Mouse (Mus musculus): Measurements from ENCODE around the gene Tmem191c. TPM values are rescaled to one million over a fixed set of nuclear protein-coding genes. Genes with fewer than 3 reads are reported as not detected.
"Not testable (repeated sequence)": the region's sequence is repeated elsewhere in the genome, so short reads cannot be mapped to it uniquely, and the experiment has no call there.

The Tmem191c gene
- 9.2 and 10.0 TPM in 2 replicates for total RNA-seq (2014; fragmentation: Nextera tagmentation)
- total RNA-seq (2017): 5.4 and 5.6 TPM in 2 replicates

GRCm38 (mm10) chr16:17275721-17276120, at the start of gene Tmem191c:
TSS of gene Tmem191c (plus strand) at chr16:17276077.
- no peak for ATAC-seq (replicated peaks; ENCODE audit: poor library complexity, severe bottlenecking)

- no peak for ATAC-seq (replicated peaks; ENCODE audit: poor library complexity, severe bottlenecking)
These were observed 49.4 kb upstream of the Tmem191c start for GRCm38 (mm10) chr16:17226496-17226895.

GRCm38 (mm10) chr16:17231523-17231922, 44.4 kb upstream of the Tmem191c start:
- not testable (repeated sequence) for ATAC-seq (replicated peaks; ENCODE audit: poor library complexity, severe bottlenecking)

GRCm38 (mm10) chr16:17232794-17233701, 42.8 kb upstream of the Tmem191c start, which contains the start of gene Hic2:
TSS of gene Hic2 (plus strand) at chr16:17233572.
- ATAC-seq (replicated peaks; ENCODE audit: poor library complexity, severe bottlenecking): peak; percentile 96

DNA sequence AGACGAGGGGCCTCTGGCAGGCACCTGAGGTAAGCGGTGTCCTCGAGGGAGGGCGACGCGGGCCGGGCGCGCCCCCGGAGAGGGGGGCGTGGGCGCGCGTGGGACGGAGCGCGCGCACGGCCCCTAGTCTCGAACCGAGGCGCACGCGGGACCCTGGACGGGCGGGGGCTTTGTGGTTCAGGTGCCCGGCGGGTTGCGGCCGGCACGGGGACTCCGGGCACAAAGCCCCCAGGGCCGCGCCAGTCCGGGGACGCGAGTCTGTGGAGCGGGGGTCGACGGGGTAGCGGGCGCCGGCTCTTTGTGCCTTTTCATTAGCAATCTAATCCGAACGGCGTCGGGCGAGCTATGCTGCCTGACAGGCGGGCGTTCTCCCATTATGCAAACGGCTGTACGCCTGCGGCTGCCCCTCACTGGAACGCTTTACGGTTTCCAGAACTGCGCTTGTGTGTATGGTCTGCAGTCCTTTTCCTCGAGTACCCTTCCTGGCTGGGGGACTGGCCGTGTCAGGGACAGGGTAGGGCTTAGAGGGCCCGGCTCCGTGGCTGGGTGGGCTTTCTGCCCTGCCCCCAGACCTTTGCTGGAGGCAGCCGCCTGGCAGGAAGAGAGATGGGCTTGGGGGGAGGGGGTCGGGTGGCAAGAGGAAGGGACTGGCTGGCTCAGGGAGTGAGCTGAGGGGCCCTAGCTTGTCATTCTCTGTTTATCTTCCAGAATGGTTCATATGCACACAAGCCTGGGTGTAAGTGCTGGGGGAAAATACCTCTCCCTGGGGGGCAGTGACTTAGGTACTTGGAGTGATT, 42.0 kb upstream of the Tmem191c start:
- ATAC-seq (replicated peaks; ENCODE audit: poor library complexity, severe bottlenecking): peak; percentile 36

DNA sequence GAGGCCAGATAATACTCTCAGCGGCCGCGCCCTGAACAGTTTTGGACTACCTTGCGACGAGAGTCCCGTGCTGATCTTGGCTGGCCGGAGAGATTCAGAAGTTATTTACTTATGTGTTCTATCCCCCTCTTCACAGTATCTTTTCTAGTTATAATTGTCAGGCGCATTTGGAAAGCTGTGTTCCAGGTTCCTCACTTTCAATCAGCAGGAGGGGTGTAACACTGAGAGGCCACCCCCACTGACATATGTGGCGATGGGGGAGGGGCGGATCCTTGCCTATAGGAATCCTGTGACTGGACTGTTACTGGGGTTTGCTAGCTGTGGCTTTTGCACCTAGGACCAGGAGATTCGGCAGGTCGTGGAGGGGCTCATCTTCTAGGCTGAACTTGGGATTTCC, 41.4 kb upstream of the Tmem191c start:
- ATAC-seq (replicated peaks; ENCODE audit: poor library complexity, severe bottlenecking): peak; percentile 26; the same call in 1 of the 2 replicates

GRCm38 (mm10) chr16:17234916-17235665, 40.8 kb upstream of the Tmem191c start:
- no peak for ATAC-seq (replicated peaks; ENCODE audit: poor library complexity, severe bottlenecking)

DNA sequence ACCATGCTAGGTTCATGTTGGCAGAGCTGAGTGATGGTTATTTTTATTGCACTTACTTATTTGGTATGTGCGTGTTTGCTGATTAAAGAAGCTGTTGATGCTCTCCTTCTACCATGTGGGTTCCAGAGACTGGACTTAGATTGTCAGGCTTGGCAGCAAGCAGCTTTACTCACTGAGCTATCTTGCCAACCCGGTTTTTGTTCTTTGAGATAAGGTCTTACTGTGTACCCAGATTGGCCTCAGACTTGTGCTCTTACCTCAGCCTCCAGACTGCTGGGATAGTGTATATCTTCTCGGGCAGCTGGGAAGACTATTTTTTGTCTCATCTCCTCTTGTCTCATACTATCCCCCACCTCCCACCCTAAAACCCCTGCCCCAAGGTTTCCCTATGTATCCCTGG, 38.2 kb upstream of the Tmem191c start:
- ATAC-seq (replicated peaks; ENCODE audit: poor library complexity, severe bottlenecking): no peak

DNA sequence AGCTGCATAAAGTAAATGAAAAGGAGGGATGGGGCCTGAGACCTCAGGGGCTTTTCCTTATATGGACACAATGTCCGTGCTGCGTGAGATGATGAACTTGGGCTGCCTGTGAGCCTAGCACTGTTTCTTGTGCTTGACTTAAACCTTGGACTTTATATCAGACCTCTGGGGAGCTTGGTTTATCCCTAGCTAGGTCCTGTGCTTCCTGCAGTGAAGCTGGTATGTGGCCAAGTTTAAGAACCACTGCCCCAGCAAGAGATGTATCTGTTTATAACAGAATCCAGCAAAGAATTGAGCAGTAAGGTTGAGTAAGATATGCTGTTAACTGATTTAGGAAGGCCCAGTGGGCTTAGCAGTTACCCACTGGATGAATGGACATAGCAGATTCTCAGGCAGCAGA, 36.5 kb upstream of the Tmem191c start:
- ATAC-seq (replicated peaks; ENCODE audit: poor library complexity, severe bottlenecking): no peak

- no peak for ATAC-seq (replicated peaks; ENCODE audit: poor library complexity, severe bottlenecking)
These were observed 32.1 kb upstream of the Tmem191c start for GRCm38 (mm10) chr16:17243731-17244130.

DNA sequence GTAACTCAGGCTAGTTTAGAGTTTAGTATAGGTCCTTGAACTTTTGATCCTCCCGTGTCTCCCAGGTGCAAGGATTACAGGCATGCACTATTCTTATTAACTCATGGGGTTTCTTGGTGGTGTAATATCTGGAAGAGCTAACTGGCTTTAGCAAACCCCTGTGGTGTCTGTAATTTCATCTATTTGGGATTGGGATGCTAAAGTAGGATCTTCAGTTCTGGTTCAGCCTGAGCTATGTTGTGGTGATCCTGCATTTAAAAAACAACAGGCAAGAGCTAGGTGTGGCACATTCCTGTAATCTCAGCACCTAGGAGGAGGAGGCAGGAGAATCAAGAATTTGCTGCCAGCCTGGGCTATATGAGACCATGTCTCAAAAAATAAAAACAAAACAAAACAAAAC, 30.9 kb upstream of the Tmem191c start:
- ATAC-seq (replicated peaks; ENCODE audit: poor library complexity, severe bottlenecking): no peak

- ATAC-seq (replicated peaks; ENCODE audit: poor library complexity, severe bottlenecking): no peak
These were observed 28.1 kb upstream of the Tmem191c start for GRCm38 (mm10) chr16:17247727-17248126.

DNA sequence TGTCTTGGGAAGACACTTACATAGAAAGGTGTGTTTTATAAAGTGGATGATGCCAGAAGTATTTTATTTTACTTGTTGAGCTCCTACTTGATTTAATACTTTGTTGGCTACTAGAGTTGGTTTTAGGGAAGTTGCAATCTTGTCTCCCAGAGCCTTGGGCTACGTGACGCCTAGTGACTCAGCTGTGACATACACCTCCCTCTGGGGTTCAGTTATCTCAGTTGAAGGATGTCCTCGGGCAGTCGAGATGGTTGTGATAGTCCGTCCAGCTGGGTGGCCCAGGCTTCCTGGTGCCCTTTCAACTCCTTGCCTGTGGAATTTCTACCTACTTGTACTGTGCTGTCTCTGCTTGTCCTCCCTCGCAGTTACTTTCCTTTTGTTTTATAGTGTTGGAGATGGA, 26.7 kb upstream of the Tmem191c start:
- peak; percentile 81 for ATAC-seq (replicated peaks; ENCODE audit: poor library complexity, severe bottlenecking)

- no peak for ATAC-seq (replicated peaks; ENCODE audit: poor library complexity, severe bottlenecking)
These were observed 24.3 kb upstream of the Tmem191c start for GRCm38 (mm10) chr16:17251539-17251938.

- 0 out of 2 replicates have a peak, but pooled peaks have one; percentile 18 for ATAC-seq (replicated peaks; ENCODE audit: poor library complexity, severe bottlenecking)
These were observed 23.7 kb upstream of the Tmem191c start for GRCm38 (mm10) chr16:17252086-17252726.

DNA sequence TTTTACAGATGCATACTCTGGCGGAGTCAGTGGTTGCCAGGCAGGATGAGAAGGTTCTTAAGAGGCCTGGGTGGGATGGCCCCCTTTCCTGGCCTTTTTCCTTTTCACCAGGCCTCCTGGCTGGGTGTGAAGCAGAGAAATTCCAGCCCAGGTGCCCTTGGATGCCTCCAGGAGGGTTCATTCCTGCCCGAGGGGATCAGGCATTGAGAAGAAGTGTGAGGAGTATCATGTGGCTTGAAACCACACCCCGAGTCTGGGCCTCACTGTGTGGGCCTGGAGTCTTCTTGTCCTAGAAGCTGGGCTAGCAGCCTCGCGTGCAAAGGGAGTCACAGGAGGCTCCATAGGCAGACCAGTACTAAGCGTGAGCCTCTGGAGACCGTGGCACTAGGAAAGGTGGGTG, 23.0 kb upstream of the Tmem191c start:
- ATAC-seq (replicated peaks; ENCODE audit: poor library complexity, severe bottlenecking): no peak

GRCm38 (mm10) chr16:17254005-17254597, 21.8 kb upstream of the Tmem191c start:
- ATAC-seq (replicated peaks; ENCODE audit: poor library complexity, severe bottlenecking): no peak

DNA sequence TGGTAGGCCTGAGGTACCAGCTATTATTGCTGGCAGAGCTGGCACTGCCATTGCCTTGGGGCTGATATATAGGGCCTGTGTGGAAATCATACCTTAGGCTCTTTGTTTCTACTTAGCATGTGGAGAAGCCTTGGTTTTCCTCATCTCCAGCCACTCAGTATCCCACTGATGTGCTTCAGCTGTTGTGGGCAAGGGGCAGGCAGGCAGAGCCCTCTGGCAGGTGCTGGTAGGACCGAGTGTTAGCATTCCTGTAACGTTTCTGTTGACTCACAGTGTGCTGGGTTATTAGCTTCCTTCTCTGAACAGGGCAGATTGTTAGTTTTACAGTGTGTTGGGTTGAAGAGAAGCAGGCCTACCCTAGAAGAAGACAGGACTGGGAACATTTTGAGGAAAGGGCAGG, 20.6 kb upstream of the Tmem191c start:
- no peak for ATAC-seq (replicated peaks; ENCODE audit: poor library complexity, severe bottlenecking)

GRCm38 (mm10) chr16:17257359-17257821, 18.5 kb upstream of the Tmem191c start:
- peak; percentile 54 for ATAC-seq (replicated peaks; ENCODE audit: poor library complexity, severe bottlenecking)

Measured in granulocyte monocyte progenitor cell, adult 5-6 weeks (primary cell).